Mouse (Mus musculus) kidney, postnatal 10 days (tissue): ENCODE results near the gene Ophn1.

ENCODE experiments used
- DNase-seq: peaks from one replicate; pipeline ENCODE4 v3.0.0; 2021; ENCODE audit warnings: mixed read lengths

Gene Ophn1

GRCm38 (mm10) chrX:98890406-98891116 lies at the start of gene Ophn1:
Gene Ophn1 (minus strand): TSS chrX:98891025.
- peak; percentile 82 for DNase-seq

- peak; percentile 96 for DNase-seq
These were observed 46.9 kb upstream of the Ophn1 start for GRCm38 (mm10) chrX:98937555-98938294.

GRCm38 (mm10) chrX:98936707-98937554 lies 46.1 kb upstream of the Ophn1 start:
- peak; percentile 97 for DNase-seq

- no peak for DNase-seq
These were observed 45.3 kb upstream of the Ophn1 start, which contains the start of gene Yipf6 for GRCm38 (mm10) chrX:98936101-98936500. Gene Yipf6 (plus strand): TSS chrX:98936316.

GRCm38 (mm10) chrX:98919423-98919822 lies 28.6 kb upstream of the Ophn1 start:
- peak; percentile 44 for DNase-seq

GRCm38 (mm10) chrX:98908910-98909309 lies 18.1 kb upstream of the Ophn1 start:
- no peak for DNase-seq

GRCm38 (mm10) chrX:98904226-98904625 lies 13.4 kb upstream of the Ophn1 start:
- DNase-seq, result no peak

GRCm38 (mm10) chrX:98898307-98898706 lies 7.5 kb upstream of the Ophn1 start:
- DNase-seq, result peak; percentile 60

- no peak for DNase-seq
These were observed 786 bp downstream of the Ophn1 start for GRCm38 (mm10) chrX:98890072-98890405.

GRCm38 (mm10) chrX:98881983-98882382 lies 8.8 kb downstream of the Ophn1 start:
- no peak for DNase-seq

- DNase-seq, result no peak
These were observed 9.7 kb downstream of the Ophn1 start for GRCm38 (mm10) chrX:98881085-98881484.

GRCm38 (mm10) chrX:98880314-98880713 lies 10.5 kb downstream of the Ophn1 start:
- no peak for DNase-seq

GRCm38 (mm10) chrX:98875144-98875543 lies 15.7 kb downstream of the Ophn1 start:
- no peak for DNase-seq

GRCm38 (mm10) chrX:98874086-98874485 lies 16.7 kb downstream of the Ophn1 start:
- no peak for DNase-seq

- no peak for DNase-seq
These were observed 18.8 kb downstream of the Ophn1 start for GRCm38 (mm10) chrX:98872064-98872463.

- no peak for DNase-seq
These were observed 20.3 kb downstream of the Ophn1 start for GRCm38 (mm10) chrX:98870541-98870940.

- DNase-seq, result no peak
These were observed 21.1 kb downstream of the Ophn1 start for GRCm38 (mm10) chrX:98869735-98870134.

GRCm38 (mm10) chrX:98869165-98869564 lies 21.7 kb downstream of the Ophn1 start:
- DNase-seq, result no peak

GRCm38 (mm10) chrX:98860167-98860566 lies 30.7 kb downstream of the Ophn1 start:
- peak; percentile 11 for DNase-seq

GRCm38 (mm10) chrX:98856046-98856445 lies 34.8 kb downstream of the Ophn1 start:
- no peak for DNase-seq

GRCm38 (mm10) chrX:98850869-98851268 lies 40.0 kb downstream of the Ophn1 start:
- no peak for DNase-seq

GRCm38 (mm10) chrX:98841606-98842005 lies 49.2 kb downstream of the Ophn1 start:
- no peak for DNase-seq

- no peak for DNase-seq
These were observed 54.8 kb downstream of the Ophn1 start for GRCm38 (mm10) chrX:98835989-98836388.
